Mouse (Mus musculus) CH12.LX (cell line): ENCODE measurements at regions not wholly inside any gene's neighbourhood (a gene's known extent, or its start where the extent isn't known, plus 50 kb on each side); places are given as distances from the start of the nearest gene placed in this dataset.

Experiments used
- DNase-seq: peaks from one replicate; pipeline ENCODE4 v3.0.0-alpha.2; 2013; ENCODE audit errors: extremely low read depth
- H3K27ac ChIP-seq: 2 replicates; pipeline ENCODE4 v1.5.1; 2012; ENCODE audit warnings: low read depth, mild to moderate bottlenecking, control low read depth, moderate library complexity; ENCODE audit not compliant: insufficient read depth
- H3K27me3 ChIP-seq: replicated peaks from 2 replicates; pipeline ENCODE3; 2012; ENCODE audit warnings: inconsistent platforms
- H3K36me3 ChIP-seq, 2 experiments: replicated peaks in 1 of 2; 2 replicates each; pipeline versions ENCODE3 to v1.6.1; 2012; ENCODE audit warnings: inconsistent platforms in 1 of 2, low read length in 1 of 2, mild to moderate bottlenecking in 1 of 2, mixed read lengths in 1 of 2, moderate library complexity in 1 of 2; ENCODE audit not compliant: control insufficient read depth in 1 of 2, insufficient read depth in 1 of 2
- H3K4me1 ChIP-seq, 2 experiments: 2 replicates each; pipeline ENCODE4 v1.6.1; 2012; ENCODE audit warnings: inconsistent platforms in 1 of 2, moderate library complexity in 1 of 2; ENCODE audit not compliant: insufficient read depth in 2 of 2, control insufficient read depth in 1 of 2
- H3K4me2 ChIP-seq: 2 replicates; pipeline ENCODE4 v1.6.1; 2012; ENCODE audit warnings: low read depth, mild to moderate bottlenecking, control low read depth; ENCODE audit not compliant: poor library complexity, insufficient read depth, severe bottlenecking
- H3K4me3 ChIP-seq, 3 experiments: fragments of 150-350 bp in 1 of 3; sonication (generic) in 1 of 3; replicated peaks in 1 of 3; 2 replicates each; pipeline versions ENCODE3 to v1.5.1; 2011 to 2012; ENCODE audit warnings: low read depth in 2 of 3, low read length in 2 of 3, mild to moderate bottlenecking in 2 of 3, moderate library complexity in 2 of 3, control low read depth in 1 of 3, improper control_type of control experiment in 1 of 3, inconsistent platforms in 1 of 3, mixed read lengths in 1 of 3; ENCODE audit not compliant: poor library complexity in 1 of 3
- H3K79me2 ChIP-seq: replicated peaks from 2 replicates; pipeline ENCODE4 v1.6.1; 2012; ENCODE audit warnings: mild to moderate bottlenecking, moderate library complexity; ENCODE audit not compliant: control insufficient read depth, poor library complexity, insufficient read depth, severe bottlenecking; ENCODE audit errors: extremely low read depth
- H3K9ac ChIP-seq: 2 replicates; pipeline ENCODE4 v1.6.1; 2012; ENCODE audit warnings: low read depth, mild to moderate bottlenecking, control low read depth, moderate library complexity; ENCODE audit not compliant: insufficient read depth
- H3K9me3 ChIP-seq: replicated peaks from 2 replicates; pipeline ENCODE3; 2012; ENCODE audit warnings: low read length, inconsistent platforms, mixed read lengths
- CHD1 ChIP-seq: IDR thresholded peaks from 2 replicates; pipeline ENCODE4 v1.6.1; 2012; ENCODE audit warnings: low read depth, low read length, improper control_type of control experiment, inconsistent platforms
- CTCF ChIP-seq, 2 experiments: IDR thresholded peaks in 1 of 2; conservative IDR thresholded peaks in 1 of 2; 2 replicates each; pipeline ENCODE4 v1.5.1; 2011 to 2012; ENCODE audit warnings: low read depth in 2 of 2, low read length in 2 of 2, improper control_type of control experiment in 1 of 2, inconsistent platforms in 1 of 2, mild to moderate bottlenecking in 1 of 2, moderate library complexity in 1 of 2
- E2F4 ChIP-seq: IDR thresholded peaks from 2 replicates; pipeline ENCODE4 v1.6.1; 2011; ENCODE audit warnings: low read depth, low read length, improper control_type of control experiment; ENCODE audit not compliant: insufficient replicate concordance
- ELF1 ChIP-seq: IDR thresholded peaks from 2 replicates; pipeline ENCODE4 v1.6.1; 2014; ENCODE audit warnings: low read depth, mild to moderate bottlenecking, inconsistent platforms, low read length, improper control_type of control experiment
- HCFC1 ChIP-seq: IDR thresholded peaks from 2 replicates; pipeline ENCODE4 v1.6.1; 2012; ENCODE audit warnings: low read depth, mild to moderate bottlenecking, inconsistent platforms, low read length, improper control_type of control experiment
- JUN ChIP-seq: IDR thresholded peaks from 2 replicates; pipeline ENCODE4 v1.6.1; 2011; ENCODE audit warnings: low read depth, mild to moderate bottlenecking, low read length, improper control_type of control experiment, moderate library complexity; ENCODE audit not compliant: insufficient read depth
- JUND ChIP-seq: conservative IDR thresholded peaks from 2 replicates; pipeline ENCODE4 v1.6.1; 2011; ENCODE audit warnings: low read depth, low read length, improper control_type of control experiment
- KAT2A ChIP-seq: IDR thresholded peaks from 2 replicates; pipeline ENCODE4 v1.6.1; 2012; ENCODE audit warnings: low read length, improper control_type of control experiment, inconsistent platforms; ENCODE audit not compliant: insufficient replicate concordance
- MAFK ChIP-seq: IDR thresholded peaks from 2 replicates; pipeline ENCODE4 v1.6.1; 2011; ENCODE audit warnings: low read length, improper control_type of control experiment; ENCODE audit not compliant: insufficient replicate concordance
- MAZ ChIP-seq: IDR thresholded peaks from 2 replicates; pipeline ENCODE4 v1.6.1; 2012; ENCODE audit warnings: low read depth, mild to moderate bottlenecking, inconsistent platforms, low read length, improper control_type of control experiment, moderate library complexity
- MEF2A ChIP-seq: IDR thresholded peaks from 2 replicates; pipeline ENCODE4 v1.6.1; 2014; ENCODE audit warnings: low read depth, mild to moderate bottlenecking, inconsistent platforms, low read length, improper control_type of control experiment, borderline replicate concordance
- MXI1 ChIP-seq: IDR thresholded peaks from 2 replicates; pipeline ENCODE4 v1.6.1; 2011; ENCODE audit warnings: mild to moderate bottlenecking, low read depth, low read length, improper control_type of control experiment
- MYC ChIP-seq: IDR thresholded peaks from 2 replicates; pipeline ENCODE4 v1.6.1; 2011; ENCODE audit warnings: low read depth, mild to moderate bottlenecking, improper control_type of control experiment, low read length
- NELFE ChIP-seq: IDR thresholded peaks from 2 replicates; pipeline ENCODE4 v1.6.1; 2011; ENCODE audit warnings: low read depth, low read length, improper control_type of control experiment
- NRF1 ChIP-seq: IDR thresholded peaks from 2 replicates; pipeline ENCODE4 v1.6.1; 2014; ENCODE audit warnings: low read depth, mild to moderate bottlenecking, inconsistent platforms, low read length, improper control_type of control experiment, moderate library complexity
- RAD21 ChIP-seq: IDR thresholded peaks from 2 replicates; pipeline ENCODE4 v1.6.1; 2011; ENCODE audit warnings: low read depth, mild to moderate bottlenecking, low read length, improper control_type of control experiment, moderate library complexity
- RCOR1 ChIP-seq: conservative IDR thresholded peaks from 2 replicates; pipeline ENCODE4 v1.6.1; 2012; ENCODE audit warnings: low read depth, mild to moderate bottlenecking, inconsistent platforms, low read length, improper control_type of control experiment
- USF1 ChIP-seq: IDR thresholded peaks from 2 replicates; pipeline ENCODE4 v1.6.1; 2014; ENCODE audit warnings: low read depth, mild to moderate bottlenecking, inconsistent platforms, low read length, improper control_type of control experiment
- USF2 ChIP-seq: conservative IDR thresholded peaks from 2 replicates; pipeline ENCODE4 v1.6.1; 2011; ENCODE audit warnings: low read depth, low read length, improper control_type of control experiment
- ZC3H11A ChIP-seq: IDR thresholded peaks from 2 replicates; pipeline ENCODE4 v1.6.1; 2012; ENCODE audit warnings: low read depth, mild to moderate bottlenecking, inconsistent platforms, low read length, improper control_type of control experiment
- ZKSCAN1 ChIP-seq: IDR thresholded peaks from 2 replicates; pipeline ENCODE4 v1.6.1; 2012; ENCODE audit warnings: low read depth, inconsistent platforms, low read length, improper control_type of control experiment, borderline replicate concordance
- ZMIZ1 ChIP-seq: IDR thresholded peaks from 2 replicates; pipeline ENCODE4 v1.6.1; 2012; ENCODE audit warnings: low read depth, mild to moderate bottlenecking, inconsistent platforms, low read length, improper control_type of control experiment
- dilution Hi-C: fragments of 300-500 bp; cut with MboI; formaldehyde crosslinking; loops from 2 replicates; pipeline ENCODE4 v1.14.3; 2020; ENCODE audit warnings: low sequenced_read_pairs; ENCODE audit not compliant: extremely low pct_unique_long_range_greater_than_20kb, extremely low pct_ligation_motif_present
- in situ Hi-C: fragments of 300-500 bp; cut with MboI; formaldehyde crosslinking; loops from 3 replicates; pipeline ENCODE4 v1.14.3; 2019; ENCODE audit warnings: low sequenced_read_pairs, low pct_ligation_motif_present, low pct_unique_long_range_greater_than_20kb, mixed read lengths

GRCm38 (mm10) chr9:67610696-67611095, 51.2 kb upstream of the Tln2 start:
- no peaks in the 10 kb centered on the region for H3K9me3 ChIP-seq
- H3K4me1 ChIP-seq = no peaks in the 10 kb centered on the region
- in situ Hi-C loops = no loop called here
- DNase-seq = no peak
- H3K36me3 ChIP-seq = no peaks in the 10 kb centered on the region
- H3K27me3 ChIP-seq = no peaks in the 10 kb centered on the region
- dilution Hi-C loops = no loop called here
- H3K4me3 ChIP-seq = no peak overlapping the region
- H3K27ac ChIP-seq = no peak overlapping the region
- H3K9ac ChIP-seq = no peak overlapping the region
- TF ChIP-seq KAT2A (no peak), RAD21 (no peak), NELFE (no peak), MYC (no peak), ZC3H11A (no peak), JUND (no peak), ZKSCAN1 (no peak), MXI1 (no peak), USF2 (no peak)
- no peaks in the 10 kb centered on the region for H3K79me2 ChIP-seq
- H3K4me2 ChIP-seq = no peak overlapping the region

GRCm38 (mm10) chr9:67611676-67612075, 52.2 kb upstream of the Tln2 start:
- Histone ChIP-seq H3K4me3 (no peak overlapping the region), H3K9me3 (no peaks in the 10 kb centered on the region), H3K79me2 (no peaks in the 10 kb centered on the region), H3K9ac (no peak overlapping the region), H3K36me3 (no peaks in the 10 kb centered on the region), H3K4me2 (no peak overlapping the region), H3K27me3 (no peaks in the 10 kb centered on the region), H3K27ac (no peak overlapping the region), H3K4me1 (no peaks in the 10 kb centered on the region)
- no peak for DNase-seq
- dilution Hi-C loops (no loop called here), in situ Hi-C loops (no loop called here)
- TF ChIP-seq CTCF (conservative IDR thresholded peaks at IDR 0.05 in 1 of 2, IDR thresholded peaks at IDR 0.05 in 1 of 2; ENCODE audit: low read depth in 2 of 2, low read length in 2 of 2) (no peak), KAT2A (no peak), NRF1 (no peak), ZMIZ1 (no peak), MXI1 (no peak), ZKSCAN1 (no peak), CHD1 (no peak), USF1 (no peak), ZC3H11A (no peak), MEF2A (no peak), JUN (no peak), JUND (no peak), MAZ (no peak), MAFK (no peak), ELF1 (no peak), E2F4 (no peak), RCOR1 (no peak), HCFC1 (no peak)
